Mouse (Mus musculus) liver, embryonic 15.5 days (tissue): Measurements from ENCODE around the gene Nek8. TPM values are rescaled to one million over a fixed set of nuclear protein-coding genes. Genes with fewer than 3 reads are reported as not detected.

Source experiments
- ATAC-seq: fragments of 200-750 bp; cut with Nextera tagmentation; 2 replicates; pipeline ENCODE4 v1.8.0; 2017; ENCODE audit warnings: moderate number of reproducible peaks, mild to moderate bottlenecking, moderate library complexity; ENCODE audit not compliant: insufficient read depth
- H3K27ac ChIP-seq: fragments of 300-500 bp; sonication (generic); replicated peaks from 2 replicates; pipeline ENCODE4 v1.5.1; 2015; ENCODE audit warnings: mild to moderate bottlenecking, inconsistent platforms
- H3K27me3 ChIP-seq: fragments of 300-500 bp; sonication (generic); 2 replicates; pipeline ENCODE4 v1.6.1; 2015; ENCODE audit warnings: mild to moderate bottlenecking, inconsistent platforms
- H3K36me3 ChIP-seq: fragments of 300-500 bp; sonication (generic); replicated peaks from 2 replicates; pipeline ENCODE4 v1.6.1; 2015; ENCODE audit warnings: moderate library complexity, mild to moderate bottlenecking, inconsistent platforms
- H3K4me1 ChIP-seq: fragments of 300-500 bp; sonication (generic); replicated peaks from 2 replicates; pipeline ENCODE4 v1.6.1; 2015; ENCODE audit warnings: inconsistent platforms
- H3K4me2 ChIP-seq: fragments of 300-500 bp; sonication (generic); 2 replicates; pipeline ENCODE4 v1.6.1; 2015; ENCODE audit warnings: moderate library complexity, mild to moderate bottlenecking, inconsistent platforms
- H3K4me3 ChIP-seq: fragments of 300-500 bp; sonication (generic); replicated peaks from 2 replicates; pipeline ENCODE4 v1.5.1; 2015; ENCODE audit warnings: mild to moderate bottlenecking, inconsistent platforms
- H3K9ac ChIP-seq: fragments of 300-500 bp; sonication (generic); 2 replicates; pipeline ENCODE4 v1.6.1; 2015; ENCODE audit warnings: moderate library complexity, mild to moderate bottlenecking, inconsistent platforms
- H3K9me3 ChIP-seq: fragments of 300-500 bp; sonication (generic); replicated peaks from 2 replicates; pipeline ENCODE4 v1.6.1; 2016; ENCODE audit warnings: inconsistent platforms
- WGBS: fragments of 180-500 bp; shearing (Covaris S2); methylation state at CpG from one replicate; pipeline ENCODE4 v1.1.7; 2015; ENCODE audit warnings: mixed read lengths; ENCODE audit not compliant: insufficient replicate concordance; 5-methylcytosine and 5-hydroxymethylcytosine counted together
- polyA plus RNA-seq: library from polyadenylated mRNA; unstranded; fragments of >200 nt; fragmentation: Nextera tagmentation; extraction: Ambion mirVana; gene quantifications from 2 replicates; pipeline ENCODE4 v1.2.1, GENCODE M21; 2015

The Nek8 gene
- polyA plus RNA-seq, 1 experiment from 2014 or later = 8.1 TPM

GRCm38 (mm10) chr11:78172748-78173383 lies 3.6 kb downstream of the Nek8 start:
- peaks cover 77% of the 10 kb centered on the region for H3K4me1 ChIP-seq
- no peak overlapping the region for H3K27ac ChIP-seq
- no peak overlapping the region for H3K4me3 ChIP-seq
- no peaks in the 10 kb centered on the region for H3K27me3 ChIP-seq
- H3K9ac ChIP-seq = no peak overlapping the region
- H3K36me3 ChIP-seq = no peaks in the 10 kb centered on the region
- WGBS = 81% methylated on average over 19 of the region's 19 CpGs
- no peaks in the 10 kb centered on the region for H3K9me3 ChIP-seq
- ATAC-seq = no peak
- no peak overlapping the region for H3K4me2 ChIP-seq

- H3K4me1 ChIP-seq = peaks cover 83% of the 10 kb centered on the region
- H3K4me2 ChIP-seq = no peak overlapping the region
- no peak overlapping the region for H3K9ac ChIP-seq
- no peak overlapping the region for H3K27ac ChIP-seq
- no peak overlapping the region for H3K4me3 ChIP-seq
- H3K27me3 ChIP-seq = no peaks in the 10 kb centered on the region
- WGBS = 82% methylated on average over 16 of the region's 16 CpGs
- no peak for ATAC-seq
- H3K9me3 ChIP-seq = no peaks in the 10 kb centered on the region
- H3K36me3 ChIP-seq = no peaks in the 10 kb centered on the region
These were observed 4.3 kb downstream of the Nek8 start for GRCm38 (mm10) chr11:78172034-78172747.

GRCm38 (mm10) chr11:78171328-78171727 lies 5.1 kb downstream of the Nek8 start:
- H3K4me2 ChIP-seq = no peak overlapping the region
- no peaks in the 10 kb centered on the region for H3K9me3 ChIP-seq
- 65% methylated on average over 4 of the region's 4 CpGs for WGBS
- no peaks in the 10 kb centered on the region for H3K36me3 ChIP-seq
- H3K27ac ChIP-seq = no peak overlapping the region
- no peak overlapping the region for H3K9ac ChIP-seq
- no peak overlapping the region for H3K4me3 ChIP-seq
- H3K4me1 ChIP-seq = peaks cover 89% of the 10 kb centered on the region
- H3K27me3 ChIP-seq = no peaks in the 10 kb centered on the region
- no peak for ATAC-seq

GRCm38 (mm10) chr11:78170306-78170705 lies 6.2 kb downstream of the Nek8 start:
- Histone ChIP-seq H3K4me3 (no peak overlapping the region), H3K27me3 (no peaks in the 10 kb centered on the region), H3K9ac (no peak overlapping the region), H3K4me1 (peaks cover 90% of the 10 kb centered on the region), H3K36me3 (no peaks in the 10 kb centered on the region), H3K4me2 (peak overlapping the region; percentile 73; the same call in 1 of the 2 replicates), H3K9me3 (no peaks in the 10 kb centered on the region), H3K27ac (peak overlapping the region; percentile 86)
- 86% methylated on average over 15 of the region's 15 CpGs for WGBS
- ATAC-seq = no peak

- ATAC-seq = peak; percentile 56
- Histone ChIP-seq H3K4me1 (peaks cover 91% of the 10 kb centered on the region), H3K27ac (peak overlapping the region; percentile 86), H3K27me3 (no peaks in the 10 kb centered on the region), H3K9me3 (no peaks in the 10 kb centered on the region), H3K4me3 (peak overlapping the region; percentile 55), H3K4me2 (peak overlapping the region; percentile 73), H3K9ac (peak overlapping the region; percentile 55), H3K36me3 (no peaks in the 10 kb centered on the region)
- WGBS = 11% methylated on average over 19 of the region's 19 CpGs
These were observed 7.7 kb downstream of the Nek8 start for GRCm38 (mm10) chr11:78168541-78169468.

GRCm38 (mm10) chr11:78167257-78167959 lies 9.1 kb downstream of the Nek8 start:
- H3K9ac ChIP-seq = no peak overlapping the region

GRCm38 (mm10) chr11:78166640-78167039 lies 9.8 kb downstream of the Nek8 start:
- H3K4me2 ChIP-seq = peak overlapping the region; percentile 99
- H3K9me3 ChIP-seq = no peaks in the 10 kb centered on the region
- no peak for ATAC-seq
- H3K9ac ChIP-seq = no peak overlapping the region
- H3K27me3 ChIP-seq = no peaks in the 10 kb centered on the region
- H3K36me3 ChIP-seq = peaks cover 12% of the 10 kb centered on the region
- peak overlapping the region; percentile 88; the same call in 1 of the 2 replicates for H3K27ac ChIP-seq
- 57% methylated on average over 6 of the region's 6 CpGs for WGBS
- peaks cover 94% of the 10 kb centered on the region for H3K4me1 ChIP-seq
- no peak overlapping the region for H3K4me3 ChIP-seq

More at GRCm38 (mm10) chr11:78167257-78167959, 9.1 kb downstream of the Nek8 start:
- ATAC-seq = no peak
- Histone ChIP-seq H3K4me3 (no peak overlapping the region), H3K27me3 (no peaks in the 10 kb centered on the region), H3K36me3 (peaks cover 4% of the 10 kb centered on the region; the same call in 1 of the 2 replicates), H3K4me1 (peaks cover 94% of the 10 kb centered on the region), H3K4me2 (peak overlapping the region; percentile 73), H3K9me3 (no peaks in the 10 kb centered on the region), H3K27ac (peak overlapping the region; percentile 86)
- 86% methylated on average over 14 of the region's 14 CpGs for WGBS

GRCm38 (mm10) chr11:78166161-78166560 lies 10.3 kb downstream of the Nek8 start:
- peak overlapping the region; percentile 99 for H3K4me2 ChIP-seq
- no peak for ATAC-seq
- peak overlapping the region; percentile 86 for H3K9ac ChIP-seq
- peak overlapping the region; percentile 88 for H3K27ac ChIP-seq
- 39% methylated on average over 4 of the region's 4 CpGs for WGBS
- no peaks in the 10 kb centered on the region for H3K27me3 ChIP-seq
- peaks cover 16% of the 10 kb centered on the region for H3K36me3 ChIP-seq
- H3K4me3 ChIP-seq = peak overlapping the region; percentile 73
- no peaks in the 10 kb centered on the region for H3K9me3 ChIP-seq
- peaks cover 97% of the 10 kb centered on the region for H3K4me1 ChIP-seq

- ATAC-seq = peak; percentile 25
- H3K4me2 ChIP-seq = peak overlapping the region; percentile 99
- peaks cover 98% of the 10 kb centered on the region for H3K4me1 ChIP-seq
- WGBS = 3% methylated on average over 16 of the region's 16 CpGs
- H3K9me3 ChIP-seq = no peaks in the 10 kb centered on the region
- H3K27ac ChIP-seq = peak overlapping the region; percentile 88
- H3K9ac ChIP-seq = peak overlapping the region; percentile 86
- no peaks in the 10 kb centered on the region for H3K27me3 ChIP-seq
- H3K36me3 ChIP-seq = peaks cover 20% of the 10 kb centered on the region
- peak overlapping the region; percentile 73 for H3K4me3 ChIP-seq
These were observed 10.7 kb downstream of the Nek8 start for GRCm38 (mm10) chr11:78165761-78166109.

GRCm38 (mm10) chr11:78164924-78165760 lies 11.3 kb downstream of the Nek8 start, which contains the start of gene Traf4:
Gene Traf4, minus strand, starts transcription at chr11:78165589.
- ATAC-seq = peak; percentile 78
- Histone ChIP-seq H3K4me3 (peak within 1 kb of the TSS; percentile 73), H3K36me3 (peaks cover 26% of the 10 kb centered on the region), H3K27me3 (no peaks in the 10 kb centered on the region), H3K9ac (peak within 1 kb of the TSS; percentile 86), H3K9me3 (no peaks in the 10 kb centered on the region), H3K4me2 (peak within 1 kb of the TSS; percentile 99), H3K4me1 (peaks cover 98% of the 10 kb centered on the region), H3K27ac (peak within 1 kb of the TSS; percentile 88)
- whole genome bisulfite sequencing = 0% methylated on average over 68 of the region's 78 CpGs
